Mouse (Mus musculus): ENCODE measurements around the gene Gprin1. TPM values are rescaled to one million over a fixed set of nuclear protein-coding genes. Genes with fewer than 3 reads are reported as not detected.
"Not testable (repeated sequence)": the region's sequence is repeated elsewhere in the genome, so short reads cannot be mapped to it uniquely, and the experiment has no call there.

The Gprin1 gene
- polyA plus RNA-seq, 1 experiment: not detected

GRCm38 (mm10) chr13:54788740-54789560, 39.3 kb upstream of the Gprin1 start, which contains the start of gene Tspan17:
Gene Tspan17, plus strand, starts transcription at chr13:54789377.
- TF ChIP-seq TAL1 (IDR thresholded peaks at IDR 0.05; ENCODE audit: low read length) (no peak), GATA1 (IDR thresholded peaks at IDR 0.05; ENCODE audit: low read length) (no peak)
- H3K9me3 ChIP-seq (ENCODE audit: control insufficient read depth, low read length): peaks cover 7% of the 10 kb centered on the region
- peaks cover 35% of the 10 kb centered on the region for H3K27me3 ChIP-seq (ENCODE audit: control insufficient read depth)
- peaks cover 14% of the 10 kb centered on the region for H3K4me1 ChIP-seq (ENCODE audit: control insufficient read depth)
- peak within 1 kb of the TSS; percentile 46 for H3K4me3 ChIP-seq (replicated peaks)
- no peaks in the 10 kb centered on the region for H3K36me3 ChIP-seq (ENCODE audit: control insufficient read depth)

GRCm38 (mm10) chr13:54787591-54787990, 37.9 kb upstream of the Gprin1 start:
- peaks cover 35% of the 10 kb centered on the region for H3K27me3 ChIP-seq (ENCODE audit: control insufficient read depth)
- not testable (repeated sequence) for H3K4me3 ChIP-seq (replicated peaks); H3K36me3 ChIP-seq (ENCODE audit: control insufficient read depth); H3K9me3 ChIP-seq (ENCODE audit: control insufficient read depth, low read length)
- H3K4me1 ChIP-seq (ENCODE audit: control insufficient read depth): peaks cover 14% of the 10 kb centered on the region

- no peak within 1 kb of the TSS for H3K4me3 ChIP-seq (replicated peaks)
- no peaks in the 10 kb centered on the region for H3K4me1 ChIP-seq (ENCODE audit: control insufficient read depth)
- no peak for TF ChIP-seq GATA1 (IDR thresholded peaks at IDR 0.05; ENCODE audit: low read length)
- TF ChIP-seq TAL1 (IDR thresholded peaks at IDR 0.05; ENCODE audit: low read length): no peak
- H3K9me3 ChIP-seq (ENCODE audit: control insufficient read depth, low read length): no peaks in the 10 kb centered on the region
- no peaks in the 10 kb centered on the region for H3K36me3 ChIP-seq (ENCODE audit: control insufficient read depth)
- peaks cover 4% of the 10 kb centered on the region for H3K27me3 ChIP-seq (ENCODE audit: control insufficient read depth)
Measured at GRCm38 (mm10) chr13:54783698-54784097, 34.0 kb upstream of the Gprin1 start, which contains the start of gene Eif4e1b. Gene Eif4e1b, plus strand, starts transcription at chr13:54783998.

GRCm38 (mm10) chr13:54783235-54783634, 33.6 kb upstream of the Gprin1 start:
- TF ChIP-seq TAL1 (IDR thresholded peaks at IDR 0.05; ENCODE audit: low read length) (no peak), GATA1 (IDR thresholded peaks at IDR 0.05; ENCODE audit: low read length) (no peak)
- no peak overlapping the region for H3K4me3 ChIP-seq (replicated peaks)
- H3K27me3 ChIP-seq (ENCODE audit: control insufficient read depth): no peaks in the 10 kb centered on the region
- no peaks in the 10 kb centered on the region for H3K9me3 ChIP-seq (ENCODE audit: control insufficient read depth, low read length)
- H3K36me3 ChIP-seq (ENCODE audit: control insufficient read depth): no peaks in the 10 kb centered on the region
- H3K4me1 ChIP-seq (ENCODE audit: control insufficient read depth): no peaks in the 10 kb centered on the region

GRCm38 (mm10) chr13:54781086-54781485, 31.4 kb upstream of the Gprin1 start:
- H3K27me3 ChIP-seq (ENCODE audit: control insufficient read depth): no peaks in the 10 kb centered on the region
- no peak overlapping the region for H3K4me3 ChIP-seq (replicated peaks)
- no peaks in the 10 kb centered on the region for H3K36me3 ChIP-seq (ENCODE audit: control insufficient read depth)
- no peak for TF ChIP-seq TAL1 (IDR thresholded peaks at IDR 0.05; ENCODE audit: low read length)
- no peak for TF ChIP-seq GATA1 (IDR thresholded peaks at IDR 0.05; ENCODE audit: low read length)
- H3K9me3 ChIP-seq (ENCODE audit: control insufficient read depth, low read length): no peaks in the 10 kb centered on the region
- H3K4me1 ChIP-seq (ENCODE audit: control insufficient read depth): no peaks in the 10 kb centered on the region

- no peaks in the 10 kb centered on the region for H3K27me3 ChIP-seq (ENCODE audit: control insufficient read depth)
- TF ChIP-seq GATA1 (IDR thresholded peaks at IDR 0.05; ENCODE audit: low read length) (no peak), TAL1 (IDR thresholded peaks at IDR 0.05; ENCODE audit: low read length) (no peak)
- H3K36me3 ChIP-seq (ENCODE audit: control insufficient read depth): no peaks in the 10 kb centered on the region
- H3K9me3 ChIP-seq (ENCODE audit: control insufficient read depth, low read length): no peaks in the 10 kb centered on the region
- H3K4me1 ChIP-seq (ENCODE audit: control insufficient read depth): no peaks in the 10 kb centered on the region
- H3K4me3 ChIP-seq (replicated peaks): no peak overlapping the region
Measured at GRCm38 (mm10) chr13:54780592-54780991, 30.9 kb upstream of the Gprin1 start.

GRCm38 (mm10) chr13:54767012-54767411, 17.3 kb upstream of the Gprin1 start:
- peaks cover 44% of the 10 kb centered on the region for H3K27me3 ChIP-seq (ENCODE audit: control insufficient read depth)

GRCm38 (mm10) chr13:54766192-54766768, 16.6 kb upstream of the Gprin1 start, which contains the start of gene Sncb:
Gene Sncb, minus strand, starts transcription at chr13:54766595.
- no peaks in the 10 kb centered on the region for H3K36me3 ChIP-seq (ENCODE audit: control insufficient read depth)

More at GRCm38 (mm10) chr13:54767012-54767411, 17.3 kb upstream of the Gprin1 start:
- H3K4me1 ChIP-seq (ENCODE audit: control insufficient read depth): no peaks in the 10 kb centered on the region
- TF ChIP-seq TAL1 (IDR thresholded peaks at IDR 0.05; ENCODE audit: low read length) (no peak), GATA1 (IDR thresholded peaks at IDR 0.05; ENCODE audit: low read length) (no peak)
- H3K9me3 ChIP-seq (ENCODE audit: control insufficient read depth, low read length): peaks cover 12% of the 10 kb centered on the region
- no peaks in the 10 kb centered on the region for H3K36me3 ChIP-seq (ENCODE audit: control insufficient read depth)
- H3K4me3 ChIP-seq (replicated peaks): no peak overlapping the region

More at GRCm38 (mm10) chr13:54766192-54766768, 16.6 kb upstream of the Gprin1 start, which contains the start of gene Sncb:
- Histone ChIP-seq H3K4me1 (ENCODE audit: control insufficient read depth) (no peaks in the 10 kb centered on the region), H3K4me3 (replicated peaks) (no peak within 1 kb of the TSS), H3K27me3 (ENCODE audit: control insufficient read depth) (peaks cover 44% of the 10 kb centered on the region), H3K9me3 (ENCODE audit: control insufficient read depth, low read length) (peaks cover 12% of the 10 kb centered on the region)
- TF ChIP-seq GATA1 (IDR thresholded peaks at IDR 0.05; ENCODE audit: low read length): no peak
- no peak for TF ChIP-seq TAL1 (IDR thresholded peaks at IDR 0.05; ENCODE audit: low read length)

Measured in erythroblast, embryonic 14.5 days (primary cell).